Mouse (Mus musculus) forebrain, embryonic 14.5 days (tissue): ENCODE data around the gene Ncbp1. TPM values are rescaled to one million over a fixed set of nuclear protein-coding genes. Genes with fewer than 3 reads are reported as not detected.

Source experiments
- ATAC-seq: fragments of 200-750 bp; cut with Nextera tagmentation; 2 replicates; pipeline ENCODE4 v1.8.0; 2017; ENCODE audit warnings: mild to moderate bottlenecking, moderate library complexity
- DNase-seq: peaks from one replicate; pipeline ENCODE4 v3.0.0-alpha.2; 2015; ENCODE audit warnings: low spot score
- H3K27ac ChIP-seq: fragments of 300-500 bp; sonication (generic); 2 replicates; pipeline ENCODE4 v1.5.1; 2014; ENCODE audit warnings: low read depth, mild to moderate bottlenecking, control low read depth, low read length, moderate library complexity
- H3K27me3 ChIP-seq: fragments of 300-500 bp; sonication (generic); replicated peaks from 2 replicates; pipeline ENCODE4 v1.6.1; 2014; ENCODE audit warnings: low read length, control low read depth, mixed read lengths; ENCODE audit not compliant: control insufficient read depth, insufficient read depth
- H3K36me3 ChIP-seq: fragments of 300-500 bp; sonication (generic); 2 replicates; pipeline ENCODE4 v1.6.1; 2014; ENCODE audit warnings: low read length, control low read depth; ENCODE audit not compliant: control insufficient read depth, insufficient read depth
- H3K4me1 ChIP-seq: fragments of 300-500 bp; sonication (generic); 2 replicates; pipeline ENCODE4 v1.6.1; 2014; ENCODE audit warnings: antibody characterized with exemption, low read length, control low read depth; ENCODE audit not compliant: control insufficient read depth, insufficient read depth
- H3K4me2 ChIP-seq: fragments of 300-500 bp; sonication (generic); 2 replicates; pipeline ENCODE4 v1.6.1; 2014; ENCODE audit warnings: mild to moderate bottlenecking, control low read depth, low read length
- H3K4me3 ChIP-seq: fragments of 300-500 bp; sonication (generic); 2 replicates; pipeline ENCODE4 v1.5.1; 2014; ENCODE audit warnings: low read depth, low read length, control low read depth
- H3K9ac ChIP-seq: fragments of 300-500 bp; sonication (generic); 2 replicates; pipeline ENCODE4 v1.6.1; 2014; ENCODE audit warnings: mild to moderate bottlenecking, low read length, control low read depth, moderate library complexity
- H3K9me3 ChIP-seq: fragments of 300-500 bp; sonication (generic); replicated peaks from 2 replicates; pipeline ENCODE4 v1.6.1; 2016; ENCODE audit warnings: low read length, control low read depth, mixed read lengths; ENCODE audit not compliant: control insufficient read depth
- WGBS: fragments of 180-500 bp; shearing (Covaris S2); extraction: QIAGEN DNeasy Blood & Tissue Kit; methylation state at CpG from one replicate; pipeline ENCODE4 v1.1.7; 2014; 5-methylcytosine and 5-hydroxymethylcytosine counted together
- polyA plus RNA-seq: library from polyadenylated mRNA; unstranded; fragments of >200 nt; fragmentation: Nextera tagmentation; extraction: Ambion mirVana; gene quantifications from 2 replicates; pipeline ENCODE4 v1.2.1, GENCODE M21; 2014

The Ncbp1 gene
- polyA plus RNA-seq, 1 experiment from 2014 or later = 114 TPM

GRCm38 (mm10) chr4:46151903-46152544 lies 13.6 kb downstream of the Ncbp1 start:
- ATAC-seq (no peak), DNase-seq (no peak)
- Histone ChIP-seq H3K36me3 (peaks cover 89% of the 10 kb centered on the region), H3K4me3 (no peak overlapping the region), H3K4me2 (no peak overlapping the region), H3K9ac (no peak overlapping the region), H3K27ac (no peak overlapping the region), H3K9me3 (no peaks in the 10 kb centered on the region), H3K27me3 (no peaks in the 10 kb centered on the region), H3K4me1 (no peaks in the 10 kb centered on the region)
- 94% methylated on average over 12 of the region's 12 CpGs for WGBS

- Histone ChIP-seq H3K9me3 (no peaks in the 10 kb centered on the region), H3K9ac (no peak overlapping the region), H3K4me1 (no peaks in the 10 kb centered on the region), H3K27me3 (no peaks in the 10 kb centered on the region), H3K4me2 (no peak overlapping the region), H3K4me3 (no peak overlapping the region), H3K36me3 (peaks cover 93% of the 10 kb centered on the region), H3K27ac (no peak overlapping the region)
- WGBS = 73% methylated on average over 2 of the region's 2 CpGs
- ATAC-seq (no peak), DNase-seq (no peak)
These were observed 25.6 kb downstream of the Ncbp1 start for GRCm38 (mm10) chr4:46164027-46164426.

- Histone ChIP-seq H3K36me3 (peaks cover 97% of the 10 kb centered on the region), H3K4me3 (no peak overlapping the region), H3K27ac (no peak overlapping the region), H3K4me1 (no peaks in the 10 kb centered on the region), H3K9me3 (no peaks in the 10 kb centered on the region), H3K27me3 (no peaks in the 10 kb centered on the region), H3K4me2 (no peak overlapping the region), H3K9ac (no peak overlapping the region)
- ATAC-seq = no peak
- DNase-seq = no peak
- 95% methylated on average over 5 of the region's 5 CpGs for WGBS
These were observed 27.4 kb downstream of the Ncbp1 start for GRCm38 (mm10) chr4:46165831-46166230.

- no peak overlapping the region for H3K9ac ChIP-seq
- H3K27ac ChIP-seq = no peak overlapping the region
- no peak overlapping the region for H3K4me2 ChIP-seq
- 86% methylated on average over 7 of the region's 7 CpGs for WGBS
- ATAC-seq (no peak), DNase-seq (no peak)
- H3K4me1 ChIP-seq = no peaks in the 10 kb centered on the region
- peaks cover 95% of the 10 kb centered on the region for H3K36me3 ChIP-seq
- H3K9me3 ChIP-seq = no peaks in the 10 kb centered on the region
- H3K4me3 ChIP-seq = no peak overlapping the region
- no peaks in the 10 kb centered on the region for H3K27me3 ChIP-seq
These were observed 33.3 kb downstream of the Ncbp1 start for GRCm38 (mm10) chr4:46171761-46172160.

GRCm38 (mm10) chr4:46176313-46176712 lies 37.9 kb downstream of the Ncbp1 start:
- no peaks in the 10 kb centered on the region for H3K4me1 ChIP-seq
- no peak overlapping the region for H3K27ac ChIP-seq
- no peak overlapping the region for H3K4me3 ChIP-seq
- no peak overlapping the region for H3K9ac ChIP-seq
- no peak for DNase-seq
- H3K36me3 ChIP-seq = peaks cover 91% of the 10 kb centered on the region
- 75% methylated on average over 4 of the region's 4 CpGs for WGBS
- H3K4me2 ChIP-seq = no peak overlapping the region
- ATAC-seq = no peak
- H3K27me3 ChIP-seq = no peaks in the 10 kb centered on the region
- H3K9me3 ChIP-seq = no peaks in the 10 kb centered on the region

- H3K4me3 ChIP-seq = no peak overlapping the region
- 78% methylated on average over 5 of the region's 5 CpGs for WGBS
- H3K4me2 ChIP-seq = no peak overlapping the region
- no peaks in the 10 kb centered on the region for H3K4me1 ChIP-seq
- peaks cover 91% of the 10 kb centered on the region for H3K36me3 ChIP-seq
- H3K27me3 ChIP-seq = no peaks in the 10 kb centered on the region
- H3K27ac ChIP-seq = no peak overlapping the region
- ATAC-seq (no peak), DNase-seq (no peak)
- H3K9ac ChIP-seq = no peak overlapping the region
- no peaks in the 10 kb centered on the region for H3K9me3 ChIP-seq
These were observed 38.6 kb downstream of the Ncbp1 start for GRCm38 (mm10) chr4:46177018-46177417.

GRCm38 (mm10) chr4:46177496-46177895 lies 39.1 kb downstream of the Ncbp1 start:
- no peak overlapping the region for H3K27ac ChIP-seq
- H3K4me1 ChIP-seq = no peaks in the 10 kb centered on the region
- H3K4me2 ChIP-seq = no peak overlapping the region
- no peak for ATAC-seq
- H3K9me3 ChIP-seq = no peaks in the 10 kb centered on the region
- H3K36me3 ChIP-seq = peaks cover 92% of the 10 kb centered on the region
- no peak overlapping the region for H3K4me3 ChIP-seq
- WGBS = 91% methylated on average over 7 of the region's 7 CpGs
- no peaks in the 10 kb centered on the region for H3K27me3 ChIP-seq
- DNase-seq = no peak
- H3K9ac ChIP-seq = no peak overlapping the region

- Histone ChIP-seq H3K4me3 (no peak overlapping the region), H3K36me3 (peaks cover 93% of the 10 kb centered on the region), H3K27ac (no peak overlapping the region), H3K4me2 (no peak overlapping the region), H3K27me3 (no peaks in the 10 kb centered on the region), H3K4me1 (no peaks in the 10 kb centered on the region), H3K9me3 (no peaks in the 10 kb centered on the region), H3K9ac (no peak overlapping the region)
- DNase-seq = no peak
- 73% methylated on average over 6 of the region's 6 CpGs for WGBS
- ATAC-seq = no peak
These were observed 42.8 kb downstream of the Ncbp1 start for GRCm38 (mm10) chr4:46181168-46181567.

- no peak for DNase-seq
- WGBS = 91% methylated on average over 7 of the region's 7 CpGs
- Histone ChIP-seq H3K27ac (no peak overlapping the region), H3K36me3 (peaks cover 86% of the 10 kb centered on the region), H3K9ac (no peak overlapping the region), H3K4me1 (no peaks in the 10 kb centered on the region), H3K4me3 (no peak overlapping the region), H3K27me3 (no peaks in the 10 kb centered on the region), H3K4me2 (no peak overlapping the region), H3K9me3 (no peaks in the 10 kb centered on the region)
- ATAC-seq = no peak
These were observed 43.8 kb downstream of the Ncbp1 start for GRCm38 (mm10) chr4:46182181-46182580.
